Mouse (Mus musculus): ENCODE results near the gene Pin1.
A peak's percentile ranks its signal among the peaks of the same experiment; 100 is the strongest.
"Not testable (repeated sequence)": the region's sequence is repeated elsewhere in the genome, so short reads cannot be mapped to it uniquely, and the experiment has no call there.

The Pin1 gene

GRCm38 (mm10) chr9:20651602-20652259, at the start of gene Pin1:
Pin1 (plus strand) TSS chr9:20652095.
- peak; percentile 100 for DNase-seq (ENCODE audit: extremely low read depth, low read depth)

GRCm38 (mm10) chr9:20606269-20606668, 45.6 kb upstream of the Pin1 start:
- no peak for DNase-seq (ENCODE audit: extremely low read depth, low read depth)

- peak; percentile 86 for DNase-seq (ENCODE audit: extremely low read depth, low read depth)
These were observed 44.6 kb upstream of the Pin1 start for GRCm38 (mm10) chr9:20607100-20607974.

- no peak for DNase-seq (ENCODE audit: extremely low read depth, low read depth)
These were observed 41.9 kb upstream of the Pin1 start for GRCm38 (mm10) chr9:20609831-20610464.

GRCm38 (mm10) chr9:20611976-20612375, 39.9 kb upstream of the Pin1 start:
- DNase-seq (ENCODE audit: extremely low read depth, low read depth): no peak

- no peak for DNase-seq (ENCODE audit: extremely low read depth, low read depth)
These were observed 35.2 kb upstream of the Pin1 start for GRCm38 (mm10) chr9:20616685-20617084.

GRCm38 (mm10) chr9:20631332-20631731, 20.6 kb upstream of the Pin1 start:
- DNase-seq (ENCODE audit: extremely low read depth, low read depth): peak; percentile 26

GRCm38 (mm10) chr9:20635676-20636075, 16.2 kb upstream of the Pin1 start:
- DNase-seq (ENCODE audit: extremely low read depth, low read depth): not testable (repeated sequence)

- DNase-seq (ENCODE audit: extremely low read depth, low read depth): no peak
These were observed 15.6 kb upstream of the Pin1 start for GRCm38 (mm10) chr9:20636256-20636655.

GRCm38 (mm10) chr9:20636790-20637189, 15.1 kb upstream of the Pin1 start:
- DNase-seq (ENCODE audit: extremely low read depth, low read depth): no peak

- DNase-seq (ENCODE audit: extremely low read depth, low read depth): no peak
These were observed 13.3 kb upstream of the Pin1 start for GRCm38 (mm10) chr9:20638552-20638951.

GRCm38 (mm10) chr9:20639486-20639885, 12.4 kb upstream of the Pin1 start:
- no peak for DNase-seq (ENCODE audit: extremely low read depth, low read depth)

- DNase-seq (ENCODE audit: extremely low read depth, low read depth): no peak
These were observed 10.4 kb upstream of the Pin1 start for GRCm38 (mm10) chr9:20641501-20641900.

- no peak for DNase-seq (ENCODE audit: extremely low read depth, low read depth)
These were observed 9.6 kb upstream of the Pin1 start, which contains the start of gene Ubl5 for GRCm38 (mm10) chr9:20642101-20642895. Ubl5 (plus strand) TSS chr9:20642878.

- peak; percentile 87 for DNase-seq (ENCODE audit: extremely low read depth, low read depth)
These were observed 8.9 kb upstream of the Pin1 start for GRCm38 (mm10) chr9:20642896-20643466.

- DNase-seq (ENCODE audit: extremely low read depth, low read depth): no peak
These were observed 8.1 kb upstream of the Pin1 start for GRCm38 (mm10) chr9:20643781-20644180.

GRCm38 (mm10) chr9:20644360-20645081, 7.4 kb upstream of the Pin1 start, which contains the start of gene Fbxl12:
Fbxl12 (minus strand) TSS chr9:20644767.
- peak; percentile 87 for DNase-seq (ENCODE audit: extremely low read depth, low read depth)

GRCm38 (mm10) chr9:20645121-20645520, 6.8 kb upstream of the Pin1 start:
- DNase-seq (ENCODE audit: extremely low read depth, low read depth): no peak

GRCm38 (mm10) chr9:20652260-20652658, 364 bp downstream of the Pin1 start:
- no peak for DNase-seq (ENCODE audit: extremely low read depth, low read depth)

GRCm38 (mm10) chr9:20653859-20654258, 2.0 kb downstream of the Pin1 start:
- no peak for DNase-seq (ENCODE audit: extremely low read depth, low read depth)
